Mouse (Mus musculus) limb, embryonic 15.5 days (tissue): ENCODE results near the gene Pink1. TPM values are rescaled to one million over a fixed set of nuclear protein-coding genes. Genes with fewer than 3 reads are reported as not detected.
A peak's percentile ranks its signal among the peaks of the same experiment; 100 is the strongest.

ENCODE experiments used
- ATAC-seq: fragments of 200-750 bp; cut with Nextera tagmentation; 2 replicates; pipeline ENCODE4 v1.8.0; 2017; ENCODE audit warnings: low read depth, moderate TSS enrichment; ENCODE audit not compliant: insufficient number of reproducible peaks, low FRiP score, low TSS enrichment
- H3K27ac ChIP-seq: fragments of 300-500 bp; sonication (generic); 2 replicates; pipeline ENCODE4 v1.5.1; 2015; ENCODE audit warnings: moderate library complexity, mild to moderate bottlenecking, inconsistent platforms
- H3K27me3 ChIP-seq: fragments of 300-500 bp; sonication (generic); 2 replicates; pipeline ENCODE4 v1.6.1; 2015; ENCODE audit warnings: inconsistent platforms
- H3K36me3 ChIP-seq: fragments of 300-500 bp; sonication (generic); 2 replicates; pipeline ENCODE4 v1.6.1; 2015; ENCODE audit warnings: inconsistent platforms
- H3K4me1 ChIP-seq: fragments of 300-500 bp; sonication (generic); 2 replicates; pipeline ENCODE4 v1.6.1; 2015; ENCODE audit warnings: inconsistent platforms
- H3K4me2 ChIP-seq: fragments of 300-500 bp; sonication (generic); 2 replicates; pipeline ENCODE4 v1.6.1; 2015; ENCODE audit warnings: mild to moderate bottlenecking, inconsistent platforms
- H3K4me3 ChIP-seq: fragments of 300-500 bp; sonication (generic); 2 replicates; pipeline ENCODE4 v1.5.1; 2015; ENCODE audit warnings: mild to moderate bottlenecking, inconsistent platforms
- H3K9ac ChIP-seq: fragments of 300-500 bp; sonication (generic); 2 replicates; pipeline ENCODE4 v1.6.1; 2015; ENCODE audit warnings: inconsistent platforms
- H3K9me3 ChIP-seq: fragments of 300-500 bp; sonication (generic); 2 replicates; pipeline ENCODE4 v1.6.1; 2016; ENCODE audit warnings: inconsistent platforms
- WGBS: fragments of 180-500 bp; shearing (Covaris S2); methylation state at CpG from one replicate; pipeline ENCODE4 v1.1.7; 2015; 5-methylcytosine and 5-hydroxymethylcytosine counted together
- microRNA-seq: library from miRNA; unstranded; fragments of <30 nt; microRNA quantifications from one replicate; pipeline ENCODE4, GENCODE M21; 2016
- polyA plus RNA-seq: library from polyadenylated mRNA; unstranded; fragments of >200 nt; fragmentation: Nextera tagmentation; extraction: Ambion mirVana; gene quantifications from 2 replicates; pipeline ENCODE4 v1.2.1, GENCODE M21; 2015

The Pink1 gene
- polyA plus RNA-seq, 1 experiment from 2014 or later = 54.0 TPM

- Histone ChIP-seq H3K9ac (no peak overlapping the region), H3K4me3 (no peak overlapping the region), H3K9me3 (no peaks in the 10 kb centered on the region), H3K27ac (no peak overlapping the region), H3K27me3 (no peaks in the 10 kb centered on the region; the same call in 1 of the 2 replicates), H3K4me2 (no peak overlapping the region), H3K4me1 (no peaks in the 10 kb centered on the region), H3K36me3 (no peaks in the 10 kb centered on the region)
- WGBS = 83% methylated on average over 12 of the region's 12 CpGs
- no peak for ATAC-seq
These were observed 39.7 kb downstream of the Pink1 start for GRCm38 (mm10) chr4:138286411-138286810.

DNA sequence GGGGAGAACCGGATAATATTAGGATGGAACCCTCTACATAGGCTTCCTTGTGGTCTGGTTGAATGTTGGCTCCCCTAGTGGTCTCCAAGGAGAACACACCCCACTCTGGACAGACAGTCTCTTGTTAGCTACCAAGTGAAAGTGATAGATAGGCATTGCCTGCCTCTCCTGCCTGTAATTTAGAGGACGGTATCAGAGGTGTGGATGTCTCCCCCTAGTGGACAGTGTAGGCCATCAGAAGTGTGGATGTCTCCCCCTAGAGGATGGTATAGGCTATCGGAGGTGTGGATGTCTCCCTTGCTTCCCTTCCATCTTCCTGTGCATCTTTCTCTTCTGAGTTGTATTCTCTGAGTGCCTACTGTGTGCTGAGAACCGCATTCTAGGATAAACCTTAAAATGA lies 43.3 kb downstream of the Pink1 start:
- Histone ChIP-seq H3K27me3 (no peaks in the 10 kb centered on the region; the same call in 1 of the 2 replicates), H3K27ac (no peak overlapping the region), H3K36me3 (no peaks in the 10 kb centered on the region), H3K9ac (no peak overlapping the region), H3K4me1 (no peaks in the 10 kb centered on the region), H3K4me3 (no peak overlapping the region), H3K4me2 (no peak overlapping the region), H3K9me3 (no peaks in the 10 kb centered on the region)
- 23% methylated on average over 4 of the region's 4 CpGs for whole genome bisulfite sequencing
- no peak for ATAC-seq

DNA sequence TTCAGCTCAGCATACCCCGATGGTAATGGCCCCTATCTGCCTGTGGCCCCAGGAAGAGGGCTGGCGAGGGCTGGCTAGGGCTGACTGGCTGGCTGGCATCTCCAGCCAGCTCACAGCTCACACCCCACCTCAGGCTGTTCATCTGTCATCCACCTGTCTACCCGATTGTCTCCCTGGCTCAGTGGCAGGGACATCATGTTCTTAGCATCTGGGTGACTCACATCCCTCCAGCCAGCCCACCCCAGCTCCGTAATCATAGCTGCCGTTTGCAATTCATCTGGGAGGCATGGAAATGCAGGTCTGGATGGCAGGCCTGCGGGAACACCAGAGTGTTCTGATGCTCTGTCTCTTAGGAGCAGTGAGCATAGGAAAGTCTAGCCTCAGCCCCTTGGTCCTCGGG lies 47.8 kb downstream of the Pink1 start:
- Histone ChIP-seq H3K9me3 (no peaks in the 10 kb centered on the region), H3K27me3 (peaks cover 3% of the 10 kb centered on the region; the same call in 1 of the 2 replicates), H3K4me3 (no peak overlapping the region), H3K27ac (no peak overlapping the region), H3K4me2 (no peak overlapping the region), H3K36me3 (no peaks in the 10 kb centered on the region), H3K4me1 (no peaks in the 10 kb centered on the region), H3K9ac (no peak overlapping the region)
- no peak for ATAC-seq
- 60% methylated on average over 7 of the region's 7 CpGs for WGBS

- H3K4me3 ChIP-seq = no peak overlapping the region
- ATAC-seq = peak; percentile 73
- no peak overlapping the region for H3K9ac ChIP-seq
- no peak overlapping the region for H3K27ac ChIP-seq
- WGBS = 57% methylated on average over 14 of the region's 14 CpGs
- no peaks in the 10 kb centered on the region for H3K27me3 ChIP-seq
- H3K9me3 ChIP-seq = no peaks in the 10 kb centered on the region
- H3K4me1 ChIP-seq = peaks cover 5% of the 10 kb centered on the region; the same call in 1 of the 2 replicates
- no peaks in the 10 kb centered on the region for H3K36me3 ChIP-seq
- H3K4me2 ChIP-seq = no peak overlapping the region
These were observed 53.8 kb downstream of the Pink1 start for GRCm38 (mm10) chr4:138272011-138272997.

- H3K27ac ChIP-seq = no peak overlapping the region
- H3K4me1 ChIP-seq = peaks cover 5% of the 10 kb centered on the region; the same call in 1 of the 2 replicates
- H3K9me3 ChIP-seq = no peaks in the 10 kb centered on the region
- WGBS = 85% methylated on average over 10 of the region's 10 CpGs
- no peak for ATAC-seq
- no peak overlapping the region for H3K4me3 ChIP-seq
- H3K27me3 ChIP-seq = peaks cover 15% of the 10 kb centered on the region
- H3K4me2 ChIP-seq = no peak overlapping the region
- H3K9ac ChIP-seq = no peak overlapping the region
- no peaks in the 10 kb centered on the region for H3K36me3 ChIP-seq
These were observed 58.2 kb downstream of the Pink1 start for GRCm38 (mm10) chr4:138267869-138268268.

Small RNAs within 50 kb of the gene (microRNA-seq; reads per million reads assigned to microRNA genes)
- gene Gm27646 (not detected), gene Mir7019 (0.82 reads per million)

Other genes starting within 250 kb of the Pink1 start
- gene Hp1bp3, start 110.0 kb downstream of the Pink1 start, polyA plus RNA-seq = 155 and 164 TPM in 2 replicates
- gene Sh2d5, start 75.9 kb downstream of the Pink1 start, polyA plus RNA-seq = 0.27 and 0.40 TPM in 2 replicates
- gene Kif17, start 75.9 kb downstream of the Pink1 start, polyA plus RNA-seq = 1.4 and 1.9 TPM in 2 replicates
- 395 and 402 TPM in 2 replicates for gene Ddost, start 21.6 kb downstream of the Pink1 start, polyA plus RNA-seq
- gene Cda, start 41.7 kb upstream of the Pink1 start, polyA plus RNA-seq = 7.0 TPM in 2 replicates
- 0.09 and 0.12 TPM in 2 replicates for gene Fam43b, start 70.2 kb upstream of the Pink1 start, polyA plus RNA-seq
- 16.8 and 17.7 TPM in 2 replicates for gene Mul1, start 108.4 kb upstream of the Pink1 start, polyA plus RNA-seq
- 1.7 and 2.2 TPM in 2 replicates for gene Camk2n1, start 128.0 kb upstream of the Pink1 start, polyA plus RNA-seq